Mouse (Mus musculus) heart, adult 2 months (tissue): ENCODE results near the gene Olfr808.

Source experiments
- CTCF ChIP-seq: fragments of 200-600 bp; IDR thresholded peaks from 2 replicates; pipeline ENCODE4 v1.8.1; 2022; ENCODE audit warnings: antibody characterized with exemption, mild to moderate bottlenecking, moderate library complexity
- EP300 ChIP-seq: fragments of 200-500 bp; IDR thresholded peaks from 2 replicates; pipeline ENCODE4 v1.6.1; 2011; ENCODE audit warnings: low read depth, low read length, control low read depth; ENCODE audit not compliant: insufficient read depth

DNA sequence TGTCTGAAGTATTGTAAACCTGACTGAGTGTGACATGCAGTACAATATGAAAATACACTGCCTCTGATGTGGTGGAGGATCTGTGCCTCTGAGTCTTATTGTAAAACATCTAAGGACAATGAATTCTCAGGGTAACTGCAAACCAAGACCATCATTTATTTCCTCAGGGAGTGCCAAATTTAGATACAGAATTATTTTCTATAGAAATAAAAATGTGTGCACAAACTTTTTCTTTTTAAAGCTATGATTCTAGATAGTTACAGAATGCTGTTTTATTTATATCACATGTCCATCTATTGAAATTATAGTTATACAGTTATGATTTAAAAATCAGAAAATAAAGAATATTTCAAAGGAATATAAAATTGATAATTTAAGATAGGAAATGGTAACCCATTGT lies 23.5 kb upstream of the Olfr808 start, which contains the start of gene Olfr806:
- TF ChIP-seq CTCF (no peak), EP300 (no peak)
